Mouse (Mus musculus) ES-Bruce4 (cell line): ENCODE data around the gene Olfr320.

Source experiments
- CTCF ChIP-seq: IDR thresholded peaks from one replicate; pipeline ENCODE4 v1.8.1; 2011; ENCODE audit warnings: low read depth, low read length
- POLR2A ChIP-seq: IDR thresholded peaks from one replicate; pipeline ENCODE4 v1.8.1; 2011; ENCODE audit warnings: low read length; ENCODE audit not compliant: insufficient read depth

GRCm38 (mm10) chr11:58680799-58681198 is at the start of gene Olfr320:
- TF ChIP-seq CTCF (no peak), POLR2A (no peak)
